Mouse (Mus musculus): ENCODE results near the gene Prph.

DNA sequence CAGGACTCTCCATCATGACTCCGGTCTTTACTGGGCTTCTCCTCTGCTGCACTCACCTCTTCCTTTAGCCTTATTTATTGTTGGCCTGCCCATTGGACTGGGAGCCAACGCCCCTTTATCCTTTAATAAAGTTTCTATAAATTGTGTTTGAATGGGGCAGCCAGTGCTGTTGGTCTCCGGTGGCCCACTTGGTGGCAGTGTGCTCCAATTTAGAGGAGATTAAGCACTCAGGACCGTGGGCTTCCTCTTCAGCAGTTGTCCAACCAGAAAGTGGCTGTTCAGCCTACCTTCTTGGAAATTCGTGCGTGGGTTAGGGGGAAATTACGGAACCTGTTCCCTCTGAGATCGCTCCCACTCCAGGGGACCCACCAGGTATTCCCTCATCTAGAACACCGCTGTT is 28.3 kb downstream of the Prph start:
- peak; percentile 67 for TF ChIP-seq CTCF (IDR thresholded peaks at IDR 0.05; ENCODE audit: low read depth, low read length)
- no peak for TF ChIP-seq POLR2A (IDR thresholded peaks at IDR 0.05; ENCODE audit: borderline replicate concordance, low read depth, low read length)
